Mouse (Mus musculus) granulocyte monocyte progenitor cell, adult 5-6 weeks (primary cell): ENCODE results near the gene Pank3. TPM values are rescaled to one million over a fixed set of nuclear protein-coding genes. Genes with fewer than 3 reads are reported as not detected.
A peak's percentile ranks its signal among the peaks of the same experiment; 100 is the strongest.

Source experiments
- ATAC-seq: replicated peaks from 2 replicates; pipeline ENCODE4 v1.8.0; 2016; ENCODE audit warnings: mild to moderate bottlenecking, moderate TSS enrichment, inconsistent platforms; ENCODE audit not compliant: poor library complexity, severe bottlenecking
- total RNA-seq, 2 experiments: library from RNA; stranded (forward) in 1 of 2; stranded (reverse) in 1 of 2; fragments of 200-712, 200-1000 nt in 1 of 2; fragments of >200 nt in 1 of 2; fragmentation: Nextera tagmentation in 1 of 2; gene quantifications; 2 replicates each; pipeline ENCODE4 v1.2.3; 2014 to 2017

Pank3 gene
- total RNA-seq (2014; fragmentation: Nextera tagmentation) (16.6 and 18.1 TPM in 2 replicates), total RNA-seq (2017) (23.3 and 30.1 TPM in 2 replicates)

DNA sequence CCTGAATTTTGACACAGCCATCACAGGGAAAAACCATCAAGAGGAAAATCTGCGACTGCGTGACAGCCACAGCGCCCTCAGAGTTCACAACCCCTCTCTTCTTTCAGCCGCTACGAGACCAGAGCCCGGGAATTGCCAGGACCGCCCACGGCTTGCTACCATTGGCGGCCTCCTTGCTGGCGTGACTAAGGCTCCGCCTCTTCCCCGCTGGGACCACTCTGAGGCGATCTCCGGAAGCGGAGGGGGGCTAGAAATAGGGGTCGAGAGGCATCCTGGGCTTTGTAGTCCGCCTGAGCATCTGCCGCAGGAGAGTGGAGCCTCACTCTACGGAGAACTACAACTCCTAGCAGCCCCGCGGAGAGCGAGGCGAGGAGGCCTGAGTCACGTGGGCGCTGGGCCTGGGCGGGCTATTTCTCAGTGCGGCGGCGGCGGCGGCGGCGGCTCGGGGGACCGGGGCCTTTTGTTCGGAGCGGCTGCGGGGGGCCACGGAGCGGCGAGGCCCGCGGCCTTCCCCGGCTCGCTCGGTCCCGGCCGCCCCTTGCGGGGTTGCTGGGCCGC is at the start of gene Pank3:
Pank3 (plus strand) TSS at position 297 of the 558 bp plus-strand sequence.
- peak; percentile 97 for ATAC-seq

DNA sequence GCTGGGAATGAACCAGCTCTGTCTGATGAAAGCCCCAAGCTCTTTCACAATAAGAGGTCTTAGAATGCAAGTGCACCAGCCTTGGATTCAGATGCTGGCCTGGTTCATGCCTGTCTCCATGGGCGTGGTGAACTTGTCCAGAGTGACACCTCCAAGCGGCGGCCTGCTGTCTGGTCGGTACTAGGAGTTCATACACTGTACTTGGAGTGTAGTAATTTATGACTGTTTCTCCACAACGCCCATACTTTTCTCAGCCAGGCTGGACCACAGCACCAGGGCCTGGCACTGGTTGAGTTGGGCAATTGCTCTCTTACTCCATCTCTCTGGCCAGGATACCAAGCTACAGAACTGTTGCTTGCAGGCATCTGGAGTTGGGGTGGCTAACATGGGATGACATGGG is 45.4 kb upstream of the Pank3 start:
- ATAC-seq = no peak

DNA sequence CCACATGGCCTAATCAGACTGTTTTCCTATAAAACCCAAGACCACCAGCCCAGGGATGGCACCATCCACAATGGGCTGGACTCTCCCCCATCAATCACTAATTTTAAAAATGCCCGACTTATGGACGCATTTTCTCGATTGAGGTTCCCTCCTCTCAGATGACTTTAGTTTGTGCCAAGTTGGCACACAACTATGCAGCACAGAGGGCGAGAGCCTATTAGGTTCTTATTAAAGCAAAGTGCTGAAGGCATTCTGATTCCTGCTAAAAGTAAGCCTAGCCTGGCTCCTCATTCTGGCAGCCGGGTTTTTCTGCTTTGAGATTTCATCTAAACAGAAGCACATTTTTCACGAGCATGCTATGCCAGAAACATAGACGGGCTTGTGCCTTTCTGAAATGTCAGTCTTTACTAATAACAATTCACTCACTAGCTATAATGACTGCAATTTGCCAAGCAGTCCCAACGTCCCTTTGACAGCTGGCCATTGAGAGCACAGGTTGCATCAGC is 42.9 kb upstream of the Pank3 start:
- no peak for ATAC-seq

- ATAC-seq = no peak
Measured at GRCm38 (mm10) chr11:35728200-35728599, 41.1 kb upstream of the Pank3 start.

- ATAC-seq = no peak
Measured at GRCm38 (mm10) chr11:35729186-35729585, 40.1 kb upstream of the Pank3 start.

- ATAC-seq = no peak
Measured at GRCm38 (mm10) chr11:35732366-35732765, 36.9 kb upstream of the Pank3 start.

DNA sequence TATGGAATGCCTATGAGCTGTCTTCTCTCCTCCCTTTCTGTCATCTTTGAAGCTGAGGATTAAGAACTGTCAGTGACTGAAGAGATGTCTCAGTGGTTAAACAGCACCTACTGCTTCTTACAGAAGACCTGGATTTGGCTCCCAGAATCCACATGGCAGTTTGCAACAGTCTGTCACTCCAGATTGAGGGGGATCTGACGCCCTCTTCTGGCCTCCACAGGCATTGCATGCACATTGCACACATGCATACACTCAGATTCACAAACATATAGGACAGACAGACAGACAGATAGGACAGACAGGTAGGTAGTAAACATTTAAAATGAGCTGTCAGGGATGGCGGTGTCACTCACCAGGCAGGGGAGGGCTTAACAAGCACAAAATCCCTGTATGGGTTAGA is 32.5 kb upstream of the Pank3 start:
- no peak for ATAC-seq

- no peak for ATAC-seq
Measured at GRCm38 (mm10) chr11:35737262-35737661, 32.0 kb upstream of the Pank3 start.

- ATAC-seq = no peak
Measured at GRCm38 (mm10) chr11:35738102-35738501, 31.2 kb upstream of the Pank3 start.

GRCm38 (mm10) chr11:35743586-35743985 is 25.7 kb upstream of the Pank3 start:
- ATAC-seq = no peak

DNA sequence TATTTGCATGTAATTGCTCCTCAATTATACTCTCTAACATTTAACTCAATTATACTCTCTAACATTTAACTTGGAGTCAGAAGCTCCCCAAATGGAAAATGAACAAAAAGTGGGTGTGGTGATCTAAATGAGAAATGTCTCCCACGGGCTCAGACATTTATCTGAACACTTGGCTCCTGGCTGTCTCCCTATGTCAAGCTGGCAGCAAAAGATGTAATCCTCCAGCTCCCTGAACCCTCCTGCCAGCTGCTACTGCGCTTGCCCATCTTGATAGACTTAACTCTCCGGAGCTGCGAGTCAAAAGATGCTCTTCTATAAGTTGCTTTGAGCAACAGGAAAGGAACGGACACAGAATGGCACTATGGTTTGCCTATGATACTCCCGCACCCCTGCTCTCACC is 24.7 kb upstream of the Pank3 start:
- no peak for ATAC-seq

- ATAC-seq = peak; percentile 96
Measured at GRCm38 (mm10) chr11:35750578-35750977, 18.7 kb upstream of the Pank3 start.

DNA sequence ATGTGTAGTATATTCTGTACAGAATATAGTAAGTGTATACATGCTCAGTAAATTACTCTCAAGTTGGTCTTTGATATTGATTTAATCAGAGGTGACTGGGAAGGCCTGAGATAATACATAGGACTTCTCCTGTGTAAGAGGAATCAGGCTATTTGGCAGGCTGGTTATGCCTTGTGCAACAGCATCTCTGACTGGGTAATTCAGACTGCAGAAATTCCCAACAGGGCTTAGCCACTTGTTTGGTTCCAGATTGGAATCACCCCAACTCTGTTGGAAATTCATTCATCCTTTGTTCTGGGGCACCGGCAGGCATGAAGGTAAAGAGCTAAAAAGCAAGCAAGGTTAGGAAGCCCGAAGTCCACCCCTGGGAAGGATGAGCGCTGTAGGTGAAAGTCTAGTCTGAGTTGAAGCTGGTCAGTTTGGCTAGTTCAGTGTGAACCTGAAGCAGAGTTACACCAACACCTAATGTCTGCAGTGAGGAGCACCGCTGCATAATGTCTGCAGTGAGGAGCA is 14.3 kb upstream of the Pank3 start:
- no peak for ATAC-seq

DNA sequence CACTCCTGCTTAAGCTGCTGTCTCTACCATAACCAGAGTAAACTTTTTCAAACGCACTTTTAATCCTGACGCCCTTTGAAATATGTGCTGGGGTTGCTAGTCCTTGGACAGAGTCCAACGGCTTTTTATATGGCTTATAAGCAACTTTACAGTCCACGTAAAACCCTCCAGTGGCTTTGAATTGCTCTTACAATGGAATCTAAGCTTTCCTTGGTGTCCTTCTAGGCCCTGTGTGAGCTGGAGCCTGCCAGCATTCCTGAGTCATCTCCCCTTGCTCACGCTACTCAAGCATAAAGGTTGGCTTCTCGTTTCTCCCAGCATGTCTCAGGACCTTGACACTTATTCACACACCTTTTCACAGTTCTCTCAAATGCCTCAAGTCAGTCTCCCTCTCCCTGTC is 13.7 kb upstream of the Pank3 start:
- no peak for ATAC-seq

DNA sequence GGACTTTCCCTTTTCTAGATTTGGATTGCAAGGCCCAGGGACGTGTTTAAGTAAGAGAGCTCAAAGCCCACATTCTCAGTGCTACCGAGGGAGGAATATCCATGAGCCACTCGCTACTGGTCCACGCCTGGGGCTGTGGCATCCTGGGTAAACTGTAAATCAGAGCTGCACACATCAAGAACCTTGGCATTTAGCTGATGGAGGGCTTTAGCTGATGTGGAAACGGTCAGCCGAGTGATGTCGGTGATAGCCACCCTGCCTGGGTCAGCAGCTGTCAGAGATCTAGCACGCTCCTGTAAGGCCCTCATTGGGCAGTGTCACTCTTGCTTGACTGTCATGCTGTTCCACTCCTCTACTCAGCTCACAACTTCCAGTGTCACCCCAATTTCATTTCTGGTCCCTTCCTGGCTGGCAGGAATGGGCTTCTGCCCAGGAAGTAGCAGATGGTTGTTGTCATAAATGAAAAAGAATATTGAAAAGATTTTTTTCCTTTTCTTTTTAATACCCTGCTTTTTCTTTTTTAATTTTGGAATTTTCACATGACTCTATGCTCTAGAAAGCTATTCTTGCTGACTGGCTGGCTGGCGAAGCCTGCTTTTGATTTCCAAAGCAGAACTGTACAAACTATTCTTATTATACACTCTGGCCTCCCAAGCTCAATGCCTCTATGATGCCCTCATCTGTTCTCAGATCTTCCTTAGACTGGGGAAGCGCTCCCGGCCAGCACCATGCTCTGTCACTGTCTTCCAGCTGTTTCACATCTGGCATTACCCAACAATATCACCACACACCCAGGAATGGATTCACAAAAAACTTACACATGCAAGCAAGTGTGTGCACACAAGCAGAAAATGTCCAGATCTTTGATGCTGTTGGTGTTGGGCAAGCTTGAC is 12.6 kb upstream of the Pank3 start:
- ATAC-seq = no peak

GRCm38 (mm10) chr11:35760001-35760626 is 9.2 kb upstream of the Pank3 start:
- no peak for ATAC-seq

- no peak for ATAC-seq
Measured at GRCm38 (mm10) chr11:35760627-35761003, 8.7 kb upstream of the Pank3 start.

DNA sequence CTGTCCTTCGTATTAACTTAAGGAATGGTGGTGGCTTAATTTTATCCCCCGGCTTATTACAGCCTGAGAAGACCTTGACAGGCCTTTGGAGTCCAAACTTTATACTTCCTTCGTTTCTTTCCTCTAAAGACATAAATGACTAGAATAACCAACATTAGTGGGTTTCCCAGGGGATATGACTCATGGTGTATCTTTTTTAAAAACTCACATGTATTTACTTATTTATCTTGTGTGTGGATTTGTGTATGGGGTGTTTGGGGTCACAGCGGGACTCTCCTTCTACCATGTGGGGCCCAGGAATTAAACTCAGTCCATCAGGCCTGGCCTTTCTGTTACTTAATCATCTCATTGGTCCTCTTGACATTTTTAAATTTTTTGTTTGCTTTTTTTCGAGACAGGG is 2.4 kb upstream of the Pank3 start:
- no peak for ATAC-seq

DNA sequence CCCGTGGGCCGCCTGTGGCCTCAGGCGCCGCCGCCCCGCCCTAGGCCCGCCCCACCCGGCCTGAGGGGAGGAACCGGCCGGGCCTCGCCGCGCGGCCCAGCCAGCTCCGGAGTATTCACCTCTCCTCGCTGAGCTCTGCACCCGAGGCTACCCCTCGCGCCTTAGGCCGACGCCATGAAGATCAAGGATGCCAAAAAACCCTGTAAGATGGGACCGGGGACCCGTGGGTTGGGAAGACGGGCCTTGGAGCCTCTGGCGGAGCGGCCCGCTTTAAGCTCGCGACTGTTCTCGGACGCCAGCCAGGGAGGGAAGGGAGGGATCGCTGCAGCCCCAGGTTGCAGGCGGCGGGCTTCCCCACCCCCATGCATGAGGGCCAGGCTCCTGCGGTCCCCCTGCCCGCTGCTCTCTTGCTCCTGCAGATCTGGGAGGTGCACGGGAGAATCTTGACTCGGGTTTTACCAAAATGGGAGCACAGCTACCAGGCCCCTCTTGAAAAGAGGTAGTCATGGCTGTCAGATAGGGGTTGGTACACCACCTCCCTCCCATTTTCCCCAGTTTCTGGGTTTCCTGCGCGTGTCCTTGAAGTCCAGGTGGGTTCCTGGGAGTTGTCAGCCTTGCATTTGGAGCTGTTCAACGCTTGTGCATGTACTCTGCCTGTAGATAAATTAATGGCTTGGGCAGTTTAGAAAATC is 608 bp downstream of the Pank3 start:
- peak; percentile 60 for ATAC-seq

- no peak for ATAC-seq
Measured at GRCm38 (mm10) chr11:35770741-35771504, 1.6 kb downstream of the Pank3 start.
